Mouse (Mus musculus) adrenal gland, postnatal 0 days (tissue): ENCODE measurements around the gene Rab33b. TPM values are rescaled to one million over a fixed set of nuclear protein-coding genes. Genes with fewer than 3 reads are reported as not detected.

Experiments used
- polyA plus RNA-seq: library from polyadenylated mRNA; unstranded; fragments of >200 nt; fragmentation: Nextera tagmentation; extraction: Ambion mirVana; gene quantifications from 2 replicates; pipeline ENCODE4 v1.2.1, GENCODE M21; 2015

Gene Rab33b
- 17.7 and 17.8 TPM in 2 replicates for polyA plus RNA-seq

GRCm38 (mm10) chr3:51483741-51484359 lies at the start of gene Rab33b:
Rab33b (plus strand) TSS chr3:51483920.

Other genes starting within 250 kb of the Rab33b start
- gene Elf2, start 143.3 kb upstream of the Rab33b start, polyA plus RNA-seq = 38.3 and 55.2 TPM in 2 replicates
- 477 and 1,268 TPM in 2 replicates for gene Mgarp, start 87.2 kb upstream of the Rab33b start, polyA plus RNA-seq
- gene Ndufc1, start 74.9 kb upstream of the Rab33b start, polyA plus RNA-seq = 1,570 and 1,962 TPM in 2 replicates
- 16.8 and 27.7 TPM in 2 replicates for gene Naa15, start 68.8 kb upstream of the Rab33b start, polyA plus RNA-seq
- 2.3 and 2.7 TPM in 2 replicates for gene Setd7, start 77.0 kb downstream of the Rab33b start, polyA plus RNA-seq
- gene Mgst2, start 176.4 kb downstream of the Rab33b start, polyA plus RNA-seq = 44.1 and 57.0 TPM in 2 replicates